Mouse (Mus musculus): ENCODE measurements around the gene Itga6.

The Itga6 gene

GRCm38 (mm10) chr2:71730623-71731612 is 14.5 kb upstream of the Itga6 start:
- no peak for DNase-seq (ENCODE audit: low read depth, low spot score)

- no peak for DNase-seq (ENCODE audit: low read depth, low spot score)
Measured at GRCm38 (mm10) chr2:71734792-71735392, 10.5 kb upstream of the Itga6 start.

- DNase-seq (ENCODE audit: low read depth, low spot score), result no peak
Measured at GRCm38 (mm10) chr2:71735541-71736159, 9.8 kb upstream of the Itga6 start.

GRCm38 (mm10) chr2:71736213-71736612 is 9.2 kb upstream of the Itga6 start:
- no peak for DNase-seq (ENCODE audit: low read depth, low spot score)

- no peak for DNase-seq (ENCODE audit: low read depth, low spot score)
Measured at GRCm38 (mm10) chr2:71739173-71739860, 6.1 kb upstream of the Itga6 start.

GRCm38 (mm10) chr2:71742557-71742956 is 2.9 kb upstream of the Itga6 start:
- no peak for DNase-seq (ENCODE audit: low read depth, low spot score)

- DNase-seq (ENCODE audit: low read depth, low spot score), result no peak
Measured at GRCm38 (mm10) chr2:71743377-71743776, 2.0 kb upstream of the Itga6 start.

GRCm38 (mm10) chr2:71744320-71744719 is 1.1 kb upstream of the Itga6 start:
- no peak for DNase-seq (ENCODE audit: low read depth, low spot score)

- DNase-seq (ENCODE audit: low read depth, low spot score), result no peak
Measured at GRCm38 (mm10) chr2:71744861-71745507, 432 bp upstream of the Itga6 start.

- DNase-seq (ENCODE audit: low read depth, low spot score), result no peak
Measured at GRCm38 (mm10) chr2:71748451-71748850, 3.0 kb downstream of the Itga6 start.

- DNase-seq (ENCODE audit: low read depth, low spot score), result no peak
Measured at GRCm38 (mm10) chr2:71749367-71750086, 4.1 kb downstream of the Itga6 start.

GRCm38 (mm10) chr2:71750087-71750453 is 4.7 kb downstream of the Itga6 start:
- DNase-seq (ENCODE audit: low read depth, low spot score), result no peak

GRCm38 (mm10) chr2:71751336-71751735 is 5.9 kb downstream of the Itga6 start:
- no peak for DNase-seq (ENCODE audit: low read depth, low spot score)

GRCm38 (mm10) chr2:71751863-71752262 is 6.4 kb downstream of the Itga6 start:
- DNase-seq (ENCODE audit: low read depth, low spot score), result no peak

GRCm38 (mm10) chr2:71752383-71752782 is 7.0 kb downstream of the Itga6 start:
- no peak for DNase-seq (ENCODE audit: low read depth, low spot score)

GRCm38 (mm10) chr2:71753161-71753560 is 7.7 kb downstream of the Itga6 start:
- DNase-seq (ENCODE audit: low read depth, low spot score), result no peak

GRCm38 (mm10) chr2:71755748-71756147 is 10.3 kb downstream of the Itga6 start:
- DNase-seq (ENCODE audit: low read depth, low spot score), result no peak

- no peak for DNase-seq (ENCODE audit: low read depth, low spot score)
Measured at GRCm38 (mm10) chr2:71757098-71757497, 11.7 kb downstream of the Itga6 start.

- DNase-seq (ENCODE audit: low read depth, low spot score), result no peak
Measured at GRCm38 (mm10) chr2:71758591-71759531, 13.4 kb downstream of the Itga6 start.

GRCm38 (mm10) chr2:71760091-71760490 is 14.7 kb downstream of the Itga6 start:
- no peak for DNase-seq (ENCODE audit: low read depth, low spot score)

Data from brain, embryonic 18.5 days (tissue).